Mouse (Mus musculus): ENCODE measurements around the gene Rhbdd1.

DNA sequence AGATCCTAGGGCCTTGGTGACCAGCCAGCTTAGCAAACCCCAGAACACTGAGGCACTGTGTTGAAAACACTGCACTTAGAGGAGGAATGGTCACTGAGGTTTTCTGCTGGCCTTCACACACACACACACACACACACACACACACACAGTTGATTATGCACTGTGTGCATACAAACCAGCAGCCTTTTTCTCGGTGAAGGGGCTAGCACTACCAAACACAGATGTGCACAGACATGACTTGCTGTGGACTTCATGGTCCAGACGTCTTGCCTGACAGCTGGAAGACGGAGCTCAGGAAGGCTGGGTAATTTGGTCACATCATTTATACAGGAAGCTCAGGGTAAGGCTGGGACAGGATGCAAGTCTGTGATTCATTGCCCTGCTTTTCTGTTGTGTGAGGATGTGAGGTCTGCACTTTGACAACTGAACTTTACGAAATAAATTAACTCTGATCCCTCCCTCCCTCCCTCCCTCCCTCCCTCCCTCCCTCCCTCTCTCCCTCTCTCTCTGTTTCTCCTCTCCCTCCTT, 58.6 kb downstream of the Rhbdd1 start:
- no peak for TF ChIP-seq ZC3H11A (IDR thresholded peaks at IDR 0.05; ENCODE audit: low read depth, low read length)
- no peak for TF ChIP-seq SIN3A (IDR thresholded peaks at IDR 0.05; ENCODE audit: low read length)
- TF ChIP-seq MAZ (IDR thresholded peaks at IDR 0.05; ENCODE audit: low read depth, low read length): no peak
- TF ChIP-seq CTCF (IDR thresholded peaks at IDR 0.05 in 2 of 3, conservative IDR thresholded peaks at IDR 0.05 in 1 of 3; ENCODE audit: control insufficient read depth in 1 of 3, insufficient read depth in 1 of 3, low read depth in 2 of 3, low read length in 3 of 3, poor library complexity in 1 of 3, severe bottlenecking in 1 of 3): no peak
- TF ChIP-seq MAFK (IDR thresholded peaks at IDR 0.05; ENCODE audit: borderline replicate concordance, low read depth, low read length): no peak
- no peak for TF ChIP-seq GATA1 (IDR thresholded peaks at IDR 0.05; ENCODE audit: low read depth, low read length)
- TF ChIP-seq POLR2A (IDR thresholded peaks at IDR 0.05; ENCODE audit: control insufficient read depth in 1 of 2, insufficient read depth in 1 of 2, low read depth in 1 of 2, low read length in 2 of 2, poor library complexity in 1 of 2): no peak

Data from MEL (cell line).